In the genomic region with DNA sequence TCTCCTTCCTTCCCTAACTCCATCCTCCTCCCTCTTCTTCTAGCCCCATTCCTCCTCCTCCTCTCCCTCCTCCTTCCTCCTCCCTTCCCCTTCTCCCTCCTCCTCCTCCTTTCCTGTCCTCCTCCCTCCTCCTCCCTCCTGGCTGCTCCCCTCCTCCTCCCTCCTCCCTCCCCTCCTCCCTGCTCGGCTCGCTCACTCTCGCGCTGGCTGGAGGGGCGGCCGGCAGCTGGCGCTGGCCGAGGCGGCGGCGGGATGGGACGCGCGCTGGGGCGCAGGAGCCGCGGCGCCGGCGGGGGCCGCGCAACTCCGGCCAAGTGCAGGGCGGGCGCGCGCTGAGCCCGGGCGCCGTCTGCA, we compare ENCODE assay signal across 8 mouse cellular contexts. TPM values are rescaled to one million over a fixed set of nuclear protein-coding genes. Genes with fewer than 3 reads are reported as not detected.
DNase-seq lines count a peak whose midpoint lies in the region; ATAC-seq lines count a peak whose summit lies in the region.

No protein-coding gene starts in this region.

- no peaks in the 10 kb centered on the region for H3K36me3 ChIP-seq in heart, embryonic 15.5 days
- H3K36me3 ChIP-seq in hindbrain, embryonic 14.5 days (replicated peaks; ENCODE audit: control insufficient read depth, insufficient read depth), result no peaks in the 10 kb centered on the region
- H3K36me3 ChIP-seq in limb, embryonic 15.5 days, result no peaks in the 10 kb centered on the region

- H3K9me3 ChIP-seq in heart, embryonic 15.5 days (replicated peaks), result no peaks in the 10 kb centered on the region
- no peaks in the 10 kb centered on the region for H3K9me3 ChIP-seq in hindbrain, embryonic 14.5 days (ENCODE audit: control insufficient read depth, low read length)
- no peaks in the 10 kb centered on the region for H3K9me3 ChIP-seq in limb, embryonic 15.5 days

- WGBS in heart, embryonic 15.5 days, result under 1% methylated on average over 30 of the region's 30 CpGs
- WGBS in hindbrain, embryonic 14.5 days, result under 1% methylated on average over 29 of the region's 30 CpGs
- 0% methylated on average over 30 of the region's 30 CpGs for WGBS in limb, embryonic 15.5 days

- H3K27ac ChIP-seq in heart, embryonic 15.5 days, result no peak overlapping the region
- peak overlapping the region; percentile 70 for H3K27ac ChIP-seq in hindbrain, embryonic 14.5 days
- no peak overlapping the region for H3K27ac ChIP-seq in limb, embryonic 15.5 days

- H3K9ac ChIP-seq in heart, embryonic 15.5 days, result 0 out of 2 replicates have a peak overlapping the region, but pooled peaks have one; percentile 14
- peak overlapping the region; percentile 81 for H3K9ac ChIP-seq in hindbrain, embryonic 14.5 days
- 0 out of 2 replicates have a peak overlapping the region, but pooled peaks have one; percentile 10 for H3K9ac ChIP-seq in limb, embryonic 15.5 days

- peak overlapping the region; percentile 53 for H3K4me3 ChIP-seq in heart, embryonic 15.5 days
- peak overlapping the region; percentile 64 for H3K4me3 ChIP-seq in hindbrain, embryonic 14.5 days (replicated peaks; ENCODE audit: low read length)
- peak overlapping the region; percentile 48 for H3K4me3 ChIP-seq in limb, embryonic 15.5 days

- ATAC-seq in heart, embryonic 15.5 days (replicated peaks; ENCODE audit: insufficient number of reproducible peaks, insufficient read depth, low FRiP score, low read depth), result peak; percentile 15; the same call in 1 of the 2 replicates
- peak; percentile 74 for ATAC-seq in hindbrain, embryonic 14.5 days (ENCODE audit: low FRiP score)
- ATAC-seq in limb, embryonic 15.5 days (ENCODE audit: insufficient number of reproducible peaks, low FRiP score, low TSS enrichment, low read depth), result no peak
- ATAC-seq in erythroblast, adult 5-6 weeks (replicated peaks; ENCODE audit: low FRiP score, poor library complexity, severe bottlenecking), result no peak

- peaks cover 87% of the 10 kb centered on the region for H3K27me3 ChIP-seq in heart, embryonic 15.5 days
- peaks cover 47% of the 10 kb centered on the region for H3K27me3 ChIP-seq in hindbrain, embryonic 14.5 days (ENCODE audit: control insufficient read depth, insufficient read depth, low read length)
- H3K27me3 ChIP-seq in limb, embryonic 15.5 days, result peaks cover 88% of the 10 kb centered on the region

- peak overlapping the region; percentile 92 for H3K4me2 ChIP-seq in heart, embryonic 15.5 days
- H3K4me2 ChIP-seq in hindbrain, embryonic 14.5 days (replicated peaks), result peak overlapping the region; percentile 96
- H3K4me2 ChIP-seq in limb, embryonic 15.5 days, result peak overlapping the region; percentile 87

- DNase-seq in heart, adult 9 months (ENCODE audit: low spot score in 2 of 2), result no peak
- peak; percentile 84 for DNase-seq in embryo, embryonic 11 days
- DNase-seq in hindbrain, embryonic 14.5 days (ENCODE audit: low spot score), result peak; percentile 69
- DNase-seq in retina, embryonic 14.5 days (ENCODE audit: low spot score), result peak; percentile 72
- DNase-seq in cerebellum, adult 8-10 months, result no peak

- H3K4me1 ChIP-seq in heart, embryonic 15.5 days (replicated peaks), result peaks cover 19% of the 10 kb centered on the region
- H3K4me1 ChIP-seq in hindbrain, embryonic 14.5 days (replicated peaks; ENCODE audit: control insufficient read depth, insufficient read depth, low read length), result 0 out of 2 replicates have a peak, but pooled peaks cover 24% of the 10 kb centered on the region
- H3K4me1 ChIP-seq in limb, embryonic 15.5 days, result peaks cover 21% of the 10 kb centered on the region

RNA-seq across cellular contexts. Expression of a gene that starts 0.6 kb away (rescaled TPM):
- polyA plus RNA-seq in heart, embryonic 15.5 days (2015; fragmentation: Nextera tagmentation; extraction: Ambion mirVana), result 0.01 TPM in 1 of 2 replicates, not detected in the other
- polyA plus RNA-seq in hindbrain, embryonic 14.5 days (2014; fragmentation: Nextera tagmentation; extraction: Ambion mirVana), result 6.3 and 7.9 TPM in 2 replicates
- polyA plus RNA-seq in limb, embryonic 15.5 days (2015; fragmentation: Nextera tagmentation; extraction: Ambion mirVana), result 0.22 and 0.31 TPM in 2 replicates
- not detected in 2 replicates for total RNA-seq in erythroblast, adult 5-6 weeks (2015; ENCODE audit: low replicate concordance)
- total RNA-seq in erythroblast, adult 5-6 weeks (2017; ENCODE audit: low replicate concordance), result not detected in 2 replicates

RNA-seq across cellular contexts. Expression of a gene that starts 56.6 kb away (rescaled TPM):
- 9.8 and 18.4 TPM in 2 replicates for polyA plus RNA-seq in heart, embryonic 15.5 days (2015; fragmentation: Nextera tagmentation; extraction: Ambion mirVana)
- 75.5 and 98.4 TPM in 2 replicates for polyA plus RNA-seq in hindbrain, embryonic 14.5 days (2014; fragmentation: Nextera tagmentation; extraction: Ambion mirVana)
- polyA plus RNA-seq in limb, embryonic 15.5 days (2015; fragmentation: Nextera tagmentation; extraction: Ambion mirVana), result 50.5 and 53.2 TPM in 2 replicates
- 1.3 and 2.3 TPM in 2 replicates for total RNA-seq in erythroblast, adult 5-6 weeks (2015; ENCODE audit: low replicate concordance)
- total RNA-seq in erythroblast, adult 5-6 weeks (2017; ENCODE audit: low replicate concordance), result 4.2 and 6.0 TPM in 2 replicates

Comparison
In these comparisons a context has a peak if more than half of its experiments do, and no peak if none do; other contexts are left out.
1. ATAC-seq: peak in heart, embryonic 15.5 days (single experiment) and hindbrain, embryonic 14.5 days (single experiment); none in limb, embryonic 15.5 days (single experiment) and erythroblast, adult 5-6 weeks (single experiment).
2. H3K9ac ChIP-seq: peak in every context shown above with its lines; median percentile 81 in hindbrain, embryonic 14.5 days; 14 in heart, embryonic 15.5 days; 10 in limb, embryonic 15.5 days.
3. DNase-seq: peak in embryo, embryonic 11 days (single experiment), hindbrain, embryonic 14.5 days (single experiment) and retina, embryonic 14.5 days (single experiment); none in heart, adult 9 months (0 of 2) and cerebellum, adult 8-10 months (single experiment).
4. Peak in every context shown above with its lines, with median percentiles within 50 percentile points of each other: H3K4me2 ChIP-seq and H3K4me3 ChIP-seq.